Mouse (Mus musculus): ENCODE measurements at regions not wholly inside any gene's neighbourhood (a gene's known extent, or its start where the extent isn't known, plus 50 kb on each side); places are given as distances from the start of the nearest gene placed in this dataset.

DNA sequence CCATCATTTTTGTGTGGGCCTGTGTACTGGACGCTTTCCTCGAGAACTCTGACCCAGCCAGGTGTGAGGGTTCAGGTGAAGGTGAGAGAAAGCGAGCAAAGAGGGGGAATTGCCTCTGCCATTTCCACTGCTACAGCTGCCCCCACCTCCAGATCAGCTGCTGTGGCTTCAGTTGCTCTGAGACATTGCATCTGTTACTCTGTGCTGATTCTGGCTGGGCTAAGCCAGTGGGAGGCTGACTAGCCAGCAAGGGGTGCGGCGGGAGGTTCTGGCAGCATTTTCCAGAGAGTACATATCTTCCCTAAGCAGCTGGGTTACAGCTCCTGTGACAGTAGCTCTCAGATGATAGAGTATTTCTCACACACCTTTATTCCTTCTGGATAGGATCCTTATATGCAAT is 712.7 kb upstream of the Cdh18 start:
- DNase-seq (ENCODE audit: low spot score in 2 of 2) = no peak

DNA sequence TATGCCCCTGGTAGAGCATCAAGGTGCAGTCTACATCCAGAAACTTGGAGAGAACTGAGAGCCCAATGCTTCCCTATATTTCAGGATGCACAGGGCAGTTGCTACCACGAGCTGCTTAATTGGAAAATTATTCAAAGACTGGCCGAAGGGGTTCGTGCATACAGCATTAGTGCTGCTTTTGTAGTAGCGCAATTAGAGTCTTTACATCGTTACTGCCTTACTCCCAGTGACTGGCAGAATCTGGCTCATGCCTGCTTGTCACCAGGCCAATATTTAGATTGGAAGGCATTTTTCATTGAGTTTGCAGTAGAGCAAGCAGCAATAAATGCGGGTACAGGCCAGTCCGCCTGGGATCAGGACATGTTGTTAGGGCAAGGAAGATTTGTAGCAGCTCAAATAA is 690.3 kb upstream of the Cdh18 start:
- DNase-seq (ENCODE audit: low spot score in 2 of 2) = no peak

DNA sequence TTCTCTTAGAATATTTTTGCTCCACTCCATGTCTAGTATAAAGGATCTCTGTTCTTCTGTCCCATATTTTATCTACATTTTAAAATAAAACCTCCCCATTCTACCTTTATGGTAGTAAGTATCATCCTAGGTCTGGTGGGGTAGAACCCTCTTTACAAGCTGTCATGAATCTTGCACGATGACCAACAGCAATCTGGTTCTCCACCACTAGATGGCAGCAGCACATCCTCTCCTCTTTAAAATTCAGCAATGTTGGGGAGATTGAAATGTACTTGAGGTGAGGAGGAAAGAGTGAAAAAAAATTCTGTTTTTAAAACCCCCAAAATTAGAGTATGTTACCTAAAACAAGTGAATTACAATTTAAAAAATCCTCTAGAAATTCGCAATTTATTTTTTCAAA is 663.6 kb upstream of the Cdh18 start:
- peak in 1 of 2 experiments; percentile 17 for DNase-seq (ENCODE audit: low spot score in 2 of 2)

Measured in gastrocnemius, postnatal 4 days (tissue).